Mouse (Mus musculus): ENCODE data around the gene Slc43a3.
A peak's percentile ranks its signal among the peaks of the same experiment; 100 is the strongest.
"Not testable (repeated sequence)": the region's sequence is repeated elsewhere in the genome, so short reads cannot be mapped to it uniquely, and the experiment has no call there.

Slc43a3 gene

GRCm38 (mm10) chr2:84936474-84937429, at the start of gene Slc43a3:
Gene Slc43a3 (plus strand): TSS chr2:84936579.
- DNase-seq (ENCODE audit: low spot score): peak; percentile 80

GRCm38 (mm10) chr2:84886821-84887281, 49.5 kb upstream of the Slc43a3 start:
- peak; percentile 83 for DNase-seq (ENCODE audit: low spot score)

- DNase-seq (ENCODE audit: low spot score): peak; percentile 69
Measured at GRCm38 (mm10) chr2:84887411-84888271, 48.7 kb upstream of the Slc43a3 start.

- DNase-seq (ENCODE audit: low spot score): peak; percentile 87
Measured at GRCm38 (mm10) chr2:84888657-84889315, 47.6 kb upstream of the Slc43a3 start.

GRCm38 (mm10) chr2:84889316-84890044, 46.9 kb upstream of the Slc43a3 start:
- DNase-seq (ENCODE audit: low spot score): no peak

GRCm38 (mm10) chr2:84890045-84890340, 46.4 kb upstream of the Slc43a3 start:
- DNase-seq (ENCODE audit: low spot score): peak; percentile 92

GRCm38 (mm10) chr2:84893359-84893758, 43.0 kb upstream of the Slc43a3 start:
- no peak for DNase-seq (ENCODE audit: low spot score)

- no peak for DNase-seq (ENCODE audit: low spot score)
Measured at GRCm38 (mm10) chr2:84895495-84896198, 40.7 kb upstream of the Slc43a3 start.

GRCm38 (mm10) chr2:84896686-84897085, 39.7 kb upstream of the Slc43a3 start:
- DNase-seq (ENCODE audit: low spot score): not testable (repeated sequence)

GRCm38 (mm10) chr2:84912722-84913121, 23.7 kb upstream of the Slc43a3 start:
- DNase-seq (ENCODE audit: low spot score): no peak

- DNase-seq (ENCODE audit: low spot score): no peak
Measured at GRCm38 (mm10) chr2:84913881-84914280, 22.5 kb upstream of the Slc43a3 start.

- no peak for DNase-seq (ENCODE audit: low spot score)
Measured at GRCm38 (mm10) chr2:84915330-84915729, 21.0 kb upstream of the Slc43a3 start.

- no peak for DNase-seq (ENCODE audit: low spot score)
Measured at GRCm38 (mm10) chr2:84916548-84917320, 19.6 kb upstream of the Slc43a3 start.

GRCm38 (mm10) chr2:84918188-84918587, 18.2 kb upstream of the Slc43a3 start:
- no peak for DNase-seq (ENCODE audit: low spot score)

- DNase-seq (ENCODE audit: low spot score): no peak
Measured at GRCm38 (mm10) chr2:84919601-84920108, 16.7 kb upstream of the Slc43a3 start.

GRCm38 (mm10) chr2:84930186-84930585, 6.2 kb upstream of the Slc43a3 start:
- DNase-seq (ENCODE audit: low spot score): no peak

GRCm38 (mm10) chr2:84933992-84934648, 2.3 kb upstream of the Slc43a3 start:
- no peak for DNase-seq (ENCODE audit: low spot score)

- no peak for DNase-seq (ENCODE audit: low spot score)
Measured at GRCm38 (mm10) chr2:84934649-84935007, 1.8 kb upstream of the Slc43a3 start.

GRCm38 (mm10) chr2:84935065-84935464, 1.3 kb upstream of the Slc43a3 start:
- DNase-seq (ENCODE audit: low spot score): no peak

All from embryo, embryonic 10.5 days (tissue).